Mouse (Mus musculus) testis, postnatal 10 days (tissue): ENCODE data around the gene Nipsnap2.
"Not testable (repeated sequence)": the region's sequence is repeated elsewhere in the genome, so short reads cannot be mapped to it uniquely, and the experiment has no call there.

Experiments used
- DNase-seq: peaks from one replicate; pipeline ENCODE4 v3.0.0; 2021; ENCODE audit warnings: low spot score

Gene Nipsnap2

DNA sequence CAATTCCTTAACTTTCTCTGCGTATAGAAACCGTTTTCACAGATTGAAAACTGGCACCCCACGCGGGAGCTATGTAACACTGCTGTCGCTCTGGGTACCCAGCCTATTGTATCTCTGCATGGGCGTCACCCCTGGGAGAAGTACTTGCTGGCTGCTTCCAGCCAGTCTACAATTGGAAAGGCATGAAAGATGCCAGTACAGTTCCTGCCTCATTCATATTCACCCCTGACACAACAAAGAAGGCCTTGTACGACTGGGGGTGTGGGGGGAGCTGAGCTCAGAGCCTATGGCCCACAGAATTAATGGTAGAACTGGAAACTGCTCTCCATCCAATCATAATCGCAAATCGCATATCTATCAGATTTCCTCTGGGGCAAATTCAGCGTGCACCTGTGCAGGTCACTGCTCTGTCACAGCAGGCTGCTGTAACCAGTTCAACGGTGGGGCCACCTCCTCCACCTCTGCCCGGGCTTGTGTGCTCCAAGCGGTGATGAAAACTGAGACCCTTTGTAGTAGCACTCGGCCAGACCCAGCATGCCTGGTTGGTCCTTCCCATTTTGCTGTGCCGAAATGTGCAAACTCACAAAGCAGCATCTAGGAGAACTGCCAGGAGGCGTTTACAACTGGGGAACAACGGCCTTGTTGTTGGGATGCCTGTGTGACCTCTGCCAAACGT, 37.1 kb downstream of the Nipsnap2 start:
- DNase-seq: no peak

DNA sequence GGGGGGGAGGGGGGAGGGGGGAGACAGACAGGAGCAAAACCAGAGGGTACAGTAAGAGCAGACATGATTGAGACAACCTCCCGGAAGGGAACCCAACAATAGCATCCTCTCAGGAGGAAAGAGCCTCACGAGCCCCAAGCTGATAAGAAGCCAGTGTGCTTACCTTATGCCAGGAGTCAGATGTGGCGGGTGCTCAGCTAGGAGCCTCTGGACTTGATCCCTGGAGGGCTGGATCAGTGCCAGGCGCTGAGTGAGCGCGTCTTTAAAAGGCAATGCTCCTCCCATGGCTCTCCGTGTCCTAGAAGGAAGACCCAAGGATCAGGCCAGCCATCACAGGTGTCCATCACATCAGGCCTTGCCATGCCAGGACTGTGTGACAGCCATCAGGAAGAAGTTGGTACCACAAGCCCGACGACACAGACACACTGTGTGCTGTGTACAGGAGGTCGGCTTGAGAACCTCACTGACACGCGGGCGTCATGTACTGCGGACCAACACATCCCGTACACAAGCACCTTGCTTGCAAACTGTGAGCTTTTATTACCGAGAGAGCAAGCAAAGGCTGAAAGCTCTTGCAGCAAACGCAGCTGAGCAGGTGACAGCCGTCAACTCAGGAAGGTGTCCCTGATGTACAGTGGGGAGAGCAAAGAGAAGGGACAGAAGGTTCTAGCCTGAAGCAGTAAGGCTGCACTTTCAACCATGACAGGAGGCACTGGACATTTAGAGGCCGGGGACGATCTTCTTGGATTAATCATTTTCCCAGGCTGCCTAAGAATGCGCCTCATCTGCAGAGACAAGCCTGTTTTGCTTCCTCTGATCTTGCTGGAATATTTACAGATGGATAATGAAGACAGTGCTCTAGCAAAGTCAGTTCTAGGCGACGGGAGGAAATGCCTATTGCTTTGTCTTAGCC, 45.8 kb downstream of the Nipsnap2 start:
- DNase-seq: no peak

GRCm38 (mm10) chr5:129772433-129772832, 47.6 kb downstream of the Nipsnap2 start:
- DNase-seq: no peak

GRCm38 (mm10) chr5:129773330-129773729, 48.5 kb downstream of the Nipsnap2 start:
- not testable (repeated sequence) for DNase-seq

DNA sequence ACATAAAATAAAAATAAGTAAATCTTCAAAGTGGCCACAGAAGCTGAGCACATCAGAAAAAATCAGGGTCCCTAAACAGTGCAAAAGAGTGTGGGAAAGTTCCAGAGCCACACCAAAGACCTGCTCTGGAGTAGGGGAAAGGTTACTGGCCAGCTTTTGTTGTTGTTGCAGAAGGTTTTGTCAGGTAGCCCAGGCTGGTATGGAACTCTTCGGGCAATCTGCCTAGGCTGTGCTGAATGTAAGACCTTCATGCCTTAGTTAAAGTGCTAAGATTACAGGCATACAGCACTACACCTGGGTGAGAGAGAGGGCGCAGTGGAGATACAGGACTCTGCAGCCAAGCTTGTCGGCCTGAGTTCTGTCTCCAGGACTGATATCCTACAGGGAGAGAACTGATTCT, 49.8 kb downstream of the Nipsnap2 start:
- no peak for DNase-seq

GRCm38 (mm10) chr5:129778348-129778995, 53.6 kb downstream of the Nipsnap2 start:
- DNase-seq: no peak

DNA sequence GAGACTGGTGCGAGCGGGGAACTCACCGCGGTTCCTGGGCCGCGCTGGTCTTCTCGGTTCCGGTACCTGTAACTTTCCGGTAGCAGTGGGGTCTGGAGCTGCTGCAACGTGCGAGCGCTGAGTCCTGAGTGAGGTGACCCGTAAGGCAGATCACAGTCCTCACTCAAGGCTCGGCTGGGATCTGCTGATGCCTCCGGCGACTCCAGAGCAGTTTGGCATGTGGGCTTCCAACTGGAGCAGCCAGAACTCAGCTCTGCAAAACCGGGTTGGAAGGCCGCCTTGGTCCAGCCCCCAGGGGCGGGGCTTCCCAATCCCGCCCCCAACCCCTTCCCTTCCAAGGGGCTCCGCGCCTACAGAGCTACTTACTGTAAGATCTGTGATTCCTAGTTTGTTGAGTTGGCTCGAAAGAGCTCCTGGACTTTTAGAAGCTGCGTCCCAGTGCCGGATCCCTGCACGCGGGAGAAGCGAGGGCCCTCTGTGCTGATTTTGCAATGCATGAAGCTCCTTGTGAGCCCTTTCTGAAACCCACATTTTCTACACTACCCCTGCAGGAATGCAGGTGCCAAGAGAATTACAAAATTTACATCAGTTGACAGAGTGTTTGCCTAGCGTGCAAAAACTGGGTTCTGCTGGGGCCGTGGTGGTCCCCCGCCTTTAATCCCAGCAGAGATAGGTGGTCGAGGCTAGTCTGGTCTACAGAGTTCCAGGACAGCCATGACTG, 54.3 kb downstream of the Nipsnap2 start:
- peak; percentile 87 for DNase-seq

- no peak for DNase-seq
Measured at GRCm38 (mm10) chr5:129780131-129780530, 55.3 kb downstream of the Nipsnap2 start.

- no peak for DNase-seq
Measured at GRCm38 (mm10) chr5:129782211-129782610, 57.3 kb downstream of the Nipsnap2 start.

DNA sequence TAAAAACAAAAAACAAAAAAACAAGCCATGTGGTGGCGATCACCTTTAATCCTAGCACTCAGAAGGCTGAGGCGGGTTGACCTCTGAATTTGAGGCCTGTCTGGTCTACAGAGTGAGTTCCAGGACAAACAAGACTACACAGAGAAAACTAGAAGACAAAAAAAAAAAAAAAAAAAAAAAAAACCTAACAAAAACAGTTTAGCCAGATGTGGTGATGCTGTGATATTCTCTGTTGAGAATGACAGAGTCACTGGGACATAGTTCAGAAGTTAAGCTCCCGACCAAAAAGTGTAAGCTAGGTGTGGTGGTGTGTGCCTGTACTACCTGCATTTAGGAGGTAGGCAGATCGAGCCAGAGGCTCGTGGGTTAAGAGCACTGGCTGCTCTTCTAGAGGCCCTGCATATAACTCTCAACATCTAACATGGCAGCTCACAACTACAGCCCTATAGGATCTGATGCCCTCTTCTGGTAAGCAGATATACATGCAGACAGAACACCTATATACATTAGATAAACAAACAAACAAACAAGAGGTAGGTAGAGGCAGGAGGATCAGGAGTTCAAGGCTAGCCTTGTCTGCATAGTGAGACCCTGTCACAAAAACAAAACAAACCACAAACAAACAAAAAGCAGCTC, 60.5 kb downstream of the Nipsnap2 start:
- no peak for DNase-seq

DNA sequence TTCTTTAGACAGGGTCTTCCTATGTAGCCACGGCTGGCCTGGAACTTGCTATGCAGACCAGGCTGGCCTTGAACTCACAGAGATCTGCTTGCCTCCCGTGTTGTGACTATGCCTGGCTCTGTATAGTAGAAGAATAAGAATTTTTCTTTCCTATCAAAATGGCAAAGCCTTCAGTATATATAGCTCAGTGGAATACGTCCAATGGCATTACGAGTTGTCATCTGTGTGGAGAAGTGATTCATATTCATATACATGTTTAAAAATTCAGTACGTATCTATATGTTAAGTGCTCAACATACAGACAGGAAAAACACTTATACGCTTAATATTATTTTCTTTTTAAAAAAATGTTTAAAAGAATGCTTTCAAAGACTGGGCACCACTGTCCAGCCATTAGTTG, 61.3 kb downstream of the Nipsnap2 start:
- DNase-seq: no peak

DNA sequence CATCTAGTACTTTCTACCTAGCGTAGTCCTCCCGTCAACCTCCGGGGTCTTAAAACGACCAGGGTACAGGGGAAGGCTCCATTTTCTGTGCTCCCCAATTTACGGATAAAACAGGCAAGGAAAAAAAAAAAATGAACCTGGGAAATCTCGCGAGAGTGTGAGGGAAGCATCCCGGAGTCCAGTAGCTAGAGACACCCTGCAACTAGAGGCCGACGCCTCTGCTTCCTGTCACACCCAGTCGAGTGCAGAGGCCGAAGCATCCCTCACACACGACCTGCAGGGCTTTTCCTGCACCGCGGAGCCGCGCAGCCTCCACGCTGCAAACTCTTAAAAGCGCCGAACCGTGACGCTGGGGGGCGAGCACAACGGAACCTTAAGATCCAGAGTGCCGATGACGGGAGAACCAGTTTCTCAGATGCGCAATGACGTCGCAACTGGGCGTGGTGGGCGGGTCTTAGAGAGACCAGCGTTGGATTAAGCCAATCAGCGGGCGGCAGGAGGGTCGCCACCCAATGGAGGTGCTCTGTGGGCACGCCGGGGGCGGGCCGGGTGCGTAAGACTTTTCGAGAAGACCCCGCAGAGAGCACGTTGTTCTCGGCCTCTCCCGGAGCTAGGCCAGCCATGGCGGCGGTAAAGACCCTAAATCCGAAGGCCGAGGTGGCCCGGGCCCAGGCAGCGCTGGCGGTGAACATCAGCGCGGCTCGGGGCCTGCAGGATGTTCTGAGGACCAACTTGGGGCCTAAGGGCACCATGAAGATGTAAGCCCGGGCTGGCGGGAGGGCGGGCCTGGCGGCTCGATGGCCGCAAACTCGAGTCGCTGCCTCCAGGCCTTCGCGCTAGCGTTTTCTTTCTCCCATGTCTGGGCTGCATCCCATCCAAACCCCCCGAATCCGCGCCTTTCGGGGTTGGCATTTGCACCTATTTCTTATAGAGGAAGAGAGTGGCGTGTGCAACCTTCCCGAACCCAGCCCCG, 62.2 kb downstream of the Nipsnap2 start, which contains the start of gene Psph:
Gene Psph (minus strand): TSS at position 632 of the 973 bp plus-strand sequence.
- DNase-seq: peak; percentile 97

- no peak for DNase-seq
Measured at GRCm38 (mm10) chr5:129787818-129788593, 63.1 kb downstream of the Nipsnap2 start.

DNA sequence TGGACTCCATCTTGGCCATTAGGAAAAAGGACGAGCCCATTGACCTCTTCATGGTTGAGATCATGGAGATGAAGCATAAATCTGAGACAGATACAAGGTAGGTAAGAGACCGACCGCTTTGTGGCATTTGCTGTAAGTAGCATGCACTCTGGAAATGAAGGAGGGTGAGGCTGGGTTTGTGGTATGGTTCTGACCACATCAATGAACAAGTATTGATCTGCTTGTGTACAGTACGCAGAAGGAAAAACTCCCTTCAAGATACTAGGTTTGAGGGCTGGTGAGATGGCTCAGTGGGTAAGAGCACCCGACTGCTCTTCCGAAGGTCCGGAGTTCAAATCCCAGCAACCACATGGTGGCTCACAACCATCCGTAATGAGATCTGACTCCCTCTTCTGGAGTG, 65.7 kb downstream of the Nipsnap2 start:
- DNase-seq: not testable (repeated sequence)
